Mouse (Mus musculus) bone marrow, adult 2 months (tissue): ENCODE measurements at regions not wholly inside any gene's neighbourhood (a gene's known extent, or its start where the extent isn't known, plus 50 kb on each side); places are given as distances from the start of the nearest gene placed in this dataset.

Experiments
- CTCF ChIP-seq: fragments of 200-500 bp; IDR thresholded peaks from 2 replicates; pipeline ENCODE4 v1.5.1; 2011; ENCODE audit warnings: low read length, control low read depth; ENCODE audit not compliant: control insufficient read depth, insufficient read depth
- POLR2A ChIP-seq: fragments of 200-500 bp; IDR thresholded peaks from 2 replicates; pipeline ENCODE4 v1.6.1; 2011; ENCODE audit warnings: low read depth, mild to moderate bottlenecking, control low read depth, low read length, borderline replicate concordance; ENCODE audit not compliant: control insufficient read depth

- TF ChIP-seq POLR2A = no peak
- TF ChIP-seq CTCF = peak; percentile 46
These were observed 62.7 kb downstream of the Bmp2 start for GRCm38 (mm10) chr2:133614672-133615071.
